In the genomic region with DNA sequence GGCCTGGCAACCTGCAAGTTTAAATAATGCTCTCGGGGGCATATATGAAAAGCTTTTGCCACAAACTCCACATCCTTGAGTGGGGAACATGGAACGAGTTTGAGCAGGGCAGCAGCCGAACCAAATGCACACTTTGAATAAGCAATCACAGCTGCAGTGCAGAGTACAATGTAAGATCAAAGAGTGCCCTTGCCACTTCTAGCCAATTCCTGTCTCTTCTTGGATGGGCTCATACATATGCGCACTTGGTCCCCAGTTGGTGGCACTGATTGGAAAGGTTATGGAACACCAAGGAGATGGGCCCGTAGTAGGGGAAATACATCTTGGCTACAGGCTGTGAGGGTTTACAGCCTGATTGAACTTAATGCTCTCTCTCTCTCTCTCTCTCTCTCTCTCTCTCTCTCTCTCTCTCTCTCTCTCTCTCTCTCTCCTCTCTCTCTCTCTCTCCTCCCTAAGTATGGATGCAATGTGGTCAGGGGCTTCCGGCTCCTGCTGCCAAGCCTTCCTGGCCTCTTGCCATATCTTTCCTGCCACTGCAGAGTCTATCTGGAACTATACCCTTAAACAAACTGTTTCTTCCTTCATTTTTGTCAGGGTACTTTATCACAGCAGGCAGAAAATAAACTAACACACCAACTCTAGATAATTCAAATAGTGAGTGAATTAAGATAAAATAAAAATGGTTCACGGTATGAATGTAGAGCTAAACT, we compare ENCODE assay signal across 20 mouse cellular contexts.
DNase-seq lines count a peak whose midpoint lies in the region; ATAC-seq lines count a peak whose summit lies in the region.
"Had no signal": no experiment of that assay in that cellular context is flagged by ENCODE, and none has a peak within 500 bp of the region (broad histone marks: within the 10 kb centered on the region; RNA-seq: fewer than 3 reads in every experiment).

No protein-coding gene starts in this region.

- no peaks in the 10 kb centered on the region for H3K9me3 ChIP-seq in forebrain, embryonic 14.5 days (replicated peaks; ENCODE audit: control insufficient read depth, low read length)
- no peaks in the 10 kb centered on the region for H3K9me3 ChIP-seq in forebrain, embryonic 13.5 days (replicated peaks)
- H3K9me3 ChIP-seq in lung, embryonic 15.5 days, result no peaks in the 10 kb centered on the region
- no peaks in the 10 kb centered on the region for H3K9me3 ChIP-seq in stomach, embryonic 16.5 days (replicated peaks; ENCODE audit: control insufficient read depth, low read length)
- H3K9me3 ChIP-seq: embryonic facial prominence, embryonic 15.5 days; limb, embryonic 12.5 days; neural tube, embryonic 12.5 days had no signal

- H3K4me2 ChIP-seq in forebrain, embryonic 14.5 days (ENCODE audit: low read length), result no peak overlapping the region
- no peak overlapping the region for H3K4me2 ChIP-seq in forebrain, embryonic 13.5 days
- no peak overlapping the region for H3K4me2 ChIP-seq in lung, embryonic 15.5 days
- no peak overlapping the region for H3K4me2 ChIP-seq in stomach, embryonic 16.5 days (ENCODE audit: low read depth, low read length)
- H3K4me2 ChIP-seq: embryonic facial prominence, embryonic 15.5 days; heart, embryonic 11.5 days; hindbrain, embryonic 14.5 days; limb, embryonic 12.5 days; neural tube, embryonic 12.5 days had no signal

- H3K4me1 ChIP-seq in forebrain, embryonic 14.5 days (ENCODE audit: control insufficient read depth, insufficient read depth, low read length), result no peaks in the 10 kb centered on the region
- no peaks in the 10 kb centered on the region for H3K4me1 ChIP-seq in forebrain, embryonic 13.5 days
- H3K4me1 ChIP-seq in lung, embryonic 15.5 days, result no peaks in the 10 kb centered on the region
- H3K4me1 ChIP-seq in stomach, embryonic 16.5 days (ENCODE audit: control insufficient read depth, insufficient read depth, low read length), result no peaks in the 10 kb centered on the region
- H3K4me1 ChIP-seq: embryonic facial prominence, embryonic 15.5 days; limb, embryonic 12.5 days; neural tube, embryonic 12.5 days had no signal

- WGBS in forebrain, embryonic 14.5 days, result 76% methylated on average over 7 of the region's 7 CpGs
- 71% methylated on average over 7 of the region's 7 CpGs for WGBS in forebrain, embryonic 13.5 days
- WGBS in lung, embryonic 15.5 days, result 47% methylated on average over 7 of the region's 7 CpGs
- WGBS in stomach, embryonic 16.5 days, result 61% methylated on average over 7 of the region's 7 CpGs

- ATAC-seq in forebrain, embryonic 14.5 days, result no peak
- ATAC-seq in forebrain, embryonic 13.5 days, result no peak
- peak; percentile 73; the same call in 1 of the 2 replicates for ATAC-seq in lung, embryonic 15.5 days (ENCODE audit: borderline replicate concordance, extremely low read depth, low FRiP score, low TSS enrichment)
- peak; percentile 47; the same call in 1 of the 2 replicates for ATAC-seq in stomach, embryonic 16.5 days (ENCODE audit: insufficient read depth, low FRiP score)
- ATAC-seq: intestine, postnatal 0 days had no signal

- no peak overlapping the region for H3K9ac ChIP-seq in forebrain, embryonic 14.5 days (ENCODE audit: low read length)
- no peak overlapping the region for H3K9ac ChIP-seq in forebrain, embryonic 13.5 days
- no peak overlapping the region for H3K9ac ChIP-seq in lung, embryonic 15.5 days
- no peak overlapping the region for H3K9ac ChIP-seq in stomach, embryonic 16.5 days (ENCODE audit: low read length)
- H3K9ac ChIP-seq: embryonic facial prominence, embryonic 15.5 days; hindbrain, embryonic 14.5 days; limb, embryonic 12.5 days; liver, embryonic 14.5 days; neural tube, embryonic 12.5 days had no signal

- no peaks in the 10 kb centered on the region for H3K27me3 ChIP-seq in forebrain, embryonic 14.5 days (replicated peaks; ENCODE audit: control insufficient read depth, insufficient read depth, low read length)
- H3K27me3 ChIP-seq in forebrain, embryonic 13.5 days, result no peaks in the 10 kb centered on the region
- H3K27me3 ChIP-seq in lung, embryonic 15.5 days, result no peaks in the 10 kb centered on the region
- no peaks in the 10 kb centered on the region for H3K27me3 ChIP-seq in stomach, embryonic 16.5 days (ENCODE audit: control insufficient read depth, insufficient read depth, low read length)
- H3K27me3 ChIP-seq: embryonic facial prominence, embryonic 15.5 days; limb, embryonic 12.5 days; neural tube, embryonic 12.5 days had no signal

- DNase-seq in forebrain, embryonic 14.5 days (ENCODE audit: low spot score), result peak; percentile 1
- peak; percentile 3 to 7 for DNase-seq in lung, adult 18-20 months
- no peak for DNase-seq in lung, postnatal 25 days (ENCODE audit: low spot score)
- no peak for DNase-seq in adrenal gland, postnatal 10 days
- no peak for DNase-seq in frontal cortex, postnatal 10 days (ENCODE audit: low spot score in 2 of 2)
- DNase-seq: cerebellum, adult 18-20 months; gastrocnemius, postnatal 36 days; heart, postnatal 14 days; spleen, adult 18-20 months had no signal

- no peaks in the 10 kb centered on the region for H3K36me3 ChIP-seq in forebrain, embryonic 14.5 days (ENCODE audit: control insufficient read depth, insufficient read depth, low read length)
- no peaks in the 10 kb centered on the region for H3K36me3 ChIP-seq in forebrain, embryonic 13.5 days (ENCODE audit: poor library complexity, severe bottlenecking)
- no peaks in the 10 kb centered on the region for H3K36me3 ChIP-seq in lung, embryonic 15.5 days
- no peaks in the 10 kb centered on the region for H3K36me3 ChIP-seq in stomach, embryonic 16.5 days (ENCODE audit: control insufficient read depth, insufficient read depth, low read length)
- H3K36me3 ChIP-seq: embryonic facial prominence, embryonic 15.5 days; limb, embryonic 12.5 days; neural tube, embryonic 12.5 days had no signal

- H3K27ac ChIP-seq in forebrain, embryonic 14.5 days (ENCODE audit: low read depth, low read length), result no peak overlapping the region
- no peak overlapping the region for H3K27ac ChIP-seq in forebrain, embryonic 13.5 days
- H3K27ac ChIP-seq in lung, embryonic 15.5 days, result no peak overlapping the region
- no peak overlapping the region for H3K27ac ChIP-seq in stomach, embryonic 16.5 days (ENCODE audit: low read length)
- H3K27ac ChIP-seq: embryonic facial prominence, embryonic 15.5 days; hindbrain, embryonic 14.5 days; layer of hippocampus, adult 2 months; limb, embryonic 12.5 days; liver, embryonic 14.5 days; neural tube, embryonic 12.5 days had no signal

- no peak overlapping the region for H3K4me3 ChIP-seq in forebrain, embryonic 14.5 days (ENCODE audit: low read depth, low read length)
- no peak overlapping the region for H3K4me3 ChIP-seq in forebrain, embryonic 13.5 days
- no peak overlapping the region for H3K4me3 ChIP-seq in lung, embryonic 15.5 days
- no peak overlapping the region for H3K4me3 ChIP-seq in stomach, embryonic 16.5 days (replicated peaks; ENCODE audit: low read length)
- H3K4me3 ChIP-seq: embryonic facial prominence, embryonic 15.5 days; layer of hippocampus, adult 2 months; limb, embryonic 12.5 days; neural tube, embryonic 12.5 days had no signal

Comparison
In these comparisons a context has a peak if more than half of its experiments do, and no peak if none do; other contexts are left out.
1. DNase-seq: peak in forebrain, embryonic 14.5 days (single experiment) and lung, adult 18-20 months (2 of 2); none in lung, postnatal 25 days (single experiment), adrenal gland, postnatal 10 days (single experiment) and frontal cortex, postnatal 10 days (0 of 2).
2. ATAC-seq: peak in lung, embryonic 15.5 days (single experiment) and stomach, embryonic 16.5 days (single experiment); none in forebrain, embryonic 14.5 days (single experiment) and forebrain, embryonic 13.5 days (single experiment).